Mouse (Mus musculus): ENCODE results near the gene Ston2. TPM values are rescaled to one million over a fixed set of nuclear protein-coding genes. Genes with fewer than 3 reads are reported as not detected.

Gene Ston2
- total RNA-seq (2022) = 10 to 100 TPM in 1 of 4 experiments, 1 to 10 TPM in 3; 4.6 to 10.7 (median 7.1) TPM

DNA sequence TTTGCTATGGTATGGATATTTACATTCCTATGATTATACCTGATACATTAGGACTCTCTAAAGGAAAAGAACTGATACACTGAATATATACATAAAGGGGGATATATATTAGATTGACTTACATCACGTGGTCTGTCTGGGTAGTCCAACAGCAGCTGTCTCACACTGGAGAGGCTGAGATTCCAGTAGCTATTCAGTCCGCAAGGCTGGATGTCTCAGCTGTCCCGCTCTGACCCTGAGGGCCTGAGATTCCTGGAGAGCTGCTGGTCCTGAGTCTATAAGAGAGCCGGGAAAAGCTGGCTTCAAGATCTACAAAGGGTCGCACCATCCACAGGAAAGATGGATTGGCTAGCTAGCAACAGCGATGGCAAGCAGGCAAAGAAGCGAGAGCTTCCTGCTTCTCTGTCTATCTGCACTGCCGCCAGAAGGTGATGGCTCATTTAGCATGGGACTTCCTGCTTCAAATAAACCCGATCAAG lies at the start of gene Ston2:
TSS of gene Ston2 (minus strand) at position 429 of the 479 bp plus-strand sequence.
- no peak for DNase-seq

DNA sequence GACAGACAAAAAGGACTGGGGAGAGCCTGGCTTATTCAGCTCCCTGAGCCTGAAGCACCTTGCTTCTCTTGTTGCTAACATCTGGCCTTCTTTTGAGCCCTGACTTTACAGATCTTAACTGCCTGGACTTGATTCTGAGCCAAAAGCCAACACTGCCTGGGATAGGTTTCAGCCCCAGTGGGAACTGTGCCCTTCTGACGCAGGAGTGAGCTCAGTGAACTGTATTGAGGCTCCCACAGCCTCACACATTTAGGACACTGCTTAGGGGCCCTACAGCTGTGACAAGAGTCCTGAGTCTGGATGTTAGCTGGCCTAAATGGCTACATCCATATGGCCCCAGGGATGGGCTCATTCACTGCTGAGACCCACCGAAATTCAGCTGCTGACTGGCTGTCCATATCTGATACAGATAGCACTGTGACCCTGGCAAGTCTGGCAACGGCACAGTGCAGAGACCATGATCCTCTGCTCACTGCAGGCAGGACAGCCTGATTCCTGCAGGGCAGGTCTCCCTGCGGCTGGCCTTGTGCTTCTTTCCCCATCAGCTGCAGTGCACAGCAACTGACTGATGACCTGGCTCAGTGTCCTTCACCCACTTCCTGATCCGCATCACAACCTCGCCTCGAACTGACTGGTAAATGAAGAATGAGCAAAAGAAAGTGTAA lies 49.3 kb upstream of the Ston2 start:
- DNase-seq = peak; percentile 86

GRCm38 (mm10) chr12:91833939-91834333 lies 45.7 kb upstream of the Ston2 start:
- no peak for DNase-seq

GRCm38 (mm10) chr12:91833237-91833938 lies 45.2 kb upstream of the Ston2 start:
- DNase-seq = no peak

DNA sequence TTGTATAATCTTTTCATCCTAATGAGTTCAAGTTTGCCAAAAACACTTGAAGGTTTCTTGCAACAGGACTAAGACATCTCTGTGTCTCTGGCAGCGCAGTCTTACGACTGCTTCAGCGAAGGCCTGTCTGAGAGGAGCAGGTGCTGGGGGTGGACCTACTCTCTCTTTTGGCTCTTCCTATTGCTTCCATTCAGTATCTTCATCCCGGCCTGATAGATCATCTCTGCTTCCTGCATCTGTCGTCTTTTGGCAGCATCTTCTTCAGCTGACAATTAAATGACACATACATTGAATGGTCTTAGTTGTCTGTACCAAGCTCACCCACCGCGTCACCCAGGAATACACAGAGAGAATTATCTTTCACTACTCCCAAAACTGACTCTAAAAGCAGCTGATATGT lies 43.2 kb upstream of the Ston2 start:
- no peak for DNase-seq

DNA sequence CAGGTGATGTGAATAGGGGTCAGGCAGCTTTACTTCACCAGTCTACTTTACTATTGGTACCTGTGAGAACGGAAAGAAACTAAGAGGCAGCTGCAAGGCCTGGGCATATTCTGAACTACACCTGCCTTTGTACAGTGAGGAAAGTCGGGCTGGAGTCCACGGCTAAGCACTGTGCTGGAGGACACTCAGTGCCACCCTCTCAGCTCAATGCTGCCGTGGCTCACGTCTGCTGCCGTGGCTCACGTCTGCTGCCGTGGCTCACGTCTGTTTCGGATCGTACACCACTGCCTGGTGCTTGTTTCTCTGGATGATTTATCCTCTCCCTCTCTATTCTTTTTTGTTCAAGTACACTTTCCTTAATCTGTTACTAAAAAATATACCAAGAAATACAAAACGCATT lies 32.3 kb upstream of the Ston2 start:
- DNase-seq = no peak

GRCm38 (mm10) chr12:91818726-91819125 lies 30.5 kb upstream of the Ston2 start:
- DNase-seq = no peak

DNA sequence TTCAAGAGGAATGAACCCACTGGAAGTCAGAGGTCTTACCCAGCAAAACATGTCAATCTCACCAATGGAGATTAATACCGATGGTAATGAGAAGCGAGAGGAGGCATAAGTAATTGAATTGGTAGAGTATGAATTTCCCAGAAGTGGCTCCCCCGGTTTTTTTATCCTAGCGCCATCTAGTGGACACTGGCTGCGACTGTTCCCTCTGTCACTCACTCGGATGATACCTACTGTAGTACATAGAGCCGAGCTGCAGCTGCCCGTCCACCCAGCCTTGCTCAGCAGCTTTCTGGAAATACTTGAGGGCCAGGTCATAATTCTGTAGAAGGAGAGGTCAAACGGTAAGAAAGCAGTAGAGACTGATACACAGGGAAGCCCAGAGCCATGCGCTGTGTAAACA lies 27.8 kb upstream of the Ston2 start:
- no peak for DNase-seq

GRCm38 (mm10) chr12:91815552-91815951 lies 27.4 kb upstream of the Ston2 start:
- no peak for DNase-seq

DNA sequence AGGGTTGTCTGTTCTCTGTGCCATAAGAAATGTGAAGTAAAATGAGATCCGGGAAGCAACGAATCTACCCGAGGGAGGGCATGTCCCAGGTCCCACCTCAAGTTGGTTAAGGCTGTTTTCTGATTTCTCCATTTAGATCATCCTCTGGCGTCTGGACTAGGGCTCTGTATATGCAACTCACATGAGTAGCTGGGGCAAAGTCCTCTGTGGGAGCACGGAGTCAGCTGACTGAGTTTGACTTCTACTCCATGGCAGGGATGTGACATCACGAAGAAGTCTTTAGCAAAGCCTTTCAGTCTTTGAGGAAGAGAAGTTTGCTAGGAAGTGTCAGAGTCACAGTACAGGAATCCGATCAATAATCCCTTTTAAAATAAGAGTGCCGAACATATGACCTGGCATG lies 20.7 kb upstream of the Ston2 start:
- DNase-seq = no peak

GRCm38 (mm10) chr12:91807761-91808160 lies 19.6 kb upstream of the Ston2 start:
- no peak for DNase-seq

DNA sequence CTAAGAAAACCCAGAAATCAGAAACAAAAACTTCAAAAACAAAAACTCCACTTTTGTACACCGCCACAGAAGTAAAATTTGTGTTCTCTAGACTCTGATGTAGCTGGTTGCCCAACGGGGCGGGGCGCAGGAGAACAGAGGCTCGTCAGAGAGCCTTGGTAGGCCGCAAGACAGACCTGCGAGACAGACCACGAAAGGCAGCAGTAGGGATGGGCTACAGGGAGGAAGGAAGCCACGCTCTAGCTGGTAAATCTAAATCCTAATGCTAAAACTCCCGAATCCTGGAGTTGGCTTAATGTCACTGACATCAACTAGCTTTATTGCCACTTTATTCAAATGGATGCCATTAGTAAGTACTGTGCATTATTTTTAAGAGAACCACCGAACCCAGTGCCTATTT lies 18.9 kb upstream of the Ston2 start:
- no peak for DNase-seq

GRCm38 (mm10) chr12:91804262-91804661 lies 16.1 kb upstream of the Ston2 start:
- no peak for DNase-seq

DNA sequence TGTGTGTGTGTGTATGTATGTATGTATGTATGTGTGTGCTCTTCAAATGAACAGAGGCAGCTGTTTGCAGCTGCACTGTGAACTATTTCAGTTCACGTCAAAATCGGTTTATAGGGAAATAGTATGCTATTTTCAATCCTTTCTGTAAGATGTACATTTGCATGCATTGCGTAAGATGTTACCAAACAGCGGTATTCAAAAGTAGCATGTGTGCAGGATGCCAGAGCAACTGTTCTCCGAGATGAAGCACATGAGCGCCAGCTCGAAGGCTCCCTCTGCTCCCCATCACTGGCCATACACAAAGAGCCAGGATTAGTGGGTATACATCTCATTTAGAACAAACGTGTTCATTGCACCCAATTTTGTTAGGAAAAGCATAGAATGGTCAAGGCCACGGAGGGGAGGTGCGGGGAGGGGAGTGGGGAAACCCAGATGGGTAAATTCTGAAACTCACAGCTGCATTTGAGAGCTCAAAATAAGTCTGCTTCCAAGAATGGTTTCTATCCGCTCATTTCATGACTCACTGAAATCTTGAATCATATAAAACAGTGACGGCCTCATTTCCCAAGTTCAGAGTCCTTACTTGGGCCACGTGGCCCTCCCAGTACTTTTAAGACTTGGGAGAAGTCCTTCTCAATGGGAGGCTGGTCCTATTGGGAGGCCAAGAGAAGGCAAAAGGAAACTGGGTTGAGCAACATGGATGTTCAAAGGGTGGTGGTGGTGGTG lies 15.2 kb upstream of the Ston2 start:
- no peak for DNase-seq

GRCm38 (mm10) chr12:91802586-91803206 lies 14.5 kb upstream of the Ston2 start:
- no peak for DNase-seq

GRCm38 (mm10) chr12:91800861-91801385 lies 12.7 kb upstream of the Ston2 start:
- no peak for DNase-seq

DNA sequence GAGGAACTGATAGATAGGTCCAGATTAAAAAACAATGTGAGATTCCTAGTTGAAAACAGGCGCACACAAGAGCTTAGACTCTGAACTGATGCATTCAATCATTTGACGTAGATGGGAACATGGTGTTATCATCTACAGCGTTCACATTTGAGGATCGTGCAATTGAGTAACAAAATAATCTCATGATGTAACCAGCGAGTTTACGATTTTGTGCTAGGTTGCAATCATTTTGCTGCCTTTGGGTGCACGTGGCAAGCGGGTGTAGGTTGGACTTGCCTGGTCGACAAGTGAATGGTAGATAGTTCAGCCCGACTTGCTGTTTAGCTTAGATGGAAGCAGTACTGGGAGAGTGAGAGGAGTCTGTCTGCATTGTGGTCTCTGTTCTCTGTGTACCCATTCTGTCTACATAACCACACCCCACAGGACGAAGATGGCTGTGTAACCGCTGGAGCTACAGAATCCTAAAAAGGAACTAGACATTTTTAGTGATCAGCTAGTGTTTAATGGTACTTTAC lies 11.7 kb upstream of the Ston2 start:
- DNase-seq = no peak

GRCm38 (mm10) chr12:91799379-91799773 lies 11.2 kb upstream of the Ston2 start:
- no peak for DNase-seq

DNA sequence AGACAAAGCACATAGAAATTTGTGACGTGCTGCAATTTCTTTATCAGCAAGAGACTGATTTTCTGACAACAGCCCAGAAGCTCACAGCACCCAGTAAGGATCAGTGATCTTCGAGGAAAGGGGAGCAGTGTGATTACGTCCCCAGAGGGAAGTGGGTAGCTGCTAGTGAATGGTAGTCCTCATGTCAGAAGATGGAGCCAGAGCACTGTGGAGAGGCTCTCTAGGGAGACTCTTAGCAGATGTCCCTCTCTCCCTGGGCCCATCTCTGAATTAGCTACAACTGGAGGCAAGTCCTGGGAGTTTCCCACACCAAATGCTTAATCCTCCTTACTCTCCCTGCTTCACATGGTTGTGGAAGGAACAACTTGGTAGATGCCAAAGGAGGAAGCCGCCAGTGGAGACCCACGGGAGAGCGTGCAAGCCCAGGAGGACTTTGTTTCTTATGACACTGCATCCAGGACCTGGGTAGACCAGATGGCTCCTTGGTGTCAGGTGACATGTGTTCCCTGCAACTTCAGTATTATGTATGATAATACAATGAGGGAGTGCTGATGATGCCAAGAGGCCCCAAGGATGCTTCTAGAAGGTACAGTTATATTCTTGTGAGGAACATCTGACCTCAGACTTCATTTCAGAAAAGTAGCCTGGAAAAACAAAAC lies 10.7 kb upstream of the Ston2 start:
- no peak for DNase-seq

GRCm38 (mm10) chr12:91796774-91797173 lies 8.6 kb upstream of the Ston2 start:
- DNase-seq = peak; percentile 19

DNA sequence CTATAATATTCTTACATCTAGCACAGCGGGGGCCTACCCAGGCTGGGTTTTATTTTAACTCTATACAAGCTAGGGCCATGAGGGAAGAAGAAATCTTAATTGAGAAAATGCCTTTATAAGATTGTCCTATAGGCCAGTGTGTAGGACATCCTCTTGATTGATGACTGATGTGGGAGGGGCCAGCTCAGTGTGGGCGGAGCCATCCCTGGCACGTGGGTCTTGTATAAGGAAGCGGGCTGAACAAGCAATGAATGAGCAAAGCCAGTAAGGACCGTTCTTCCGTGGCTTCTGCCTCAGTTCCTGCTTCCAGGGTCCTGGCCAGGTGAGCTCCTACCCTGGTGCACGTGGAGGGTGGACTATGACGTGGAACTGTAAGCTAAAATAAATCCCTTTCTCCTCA lies 5.1 kb upstream of the Ston2 start:
- DNase-seq = no peak

DNA sequence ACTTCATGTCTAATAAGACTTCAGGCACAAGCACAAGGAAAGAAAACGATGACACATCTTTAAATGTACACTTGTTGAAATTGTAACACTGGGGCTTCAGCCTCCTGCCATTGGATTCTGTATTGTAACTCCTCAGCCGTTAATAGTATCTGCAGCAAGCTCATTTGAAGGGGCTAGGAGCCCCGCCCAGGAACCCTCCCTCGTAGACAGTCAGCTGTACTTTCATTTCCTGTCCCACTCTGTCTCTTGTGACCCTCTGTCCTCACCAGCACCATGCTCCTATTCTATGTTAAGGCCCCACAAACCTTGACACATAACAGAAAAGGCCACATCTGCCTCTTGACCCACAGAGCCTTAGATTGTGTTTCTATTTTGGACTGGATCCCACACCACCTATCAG lies 3.6 kb upstream of the Ston2 start:
- no peak for DNase-seq
